Mouse (Mus musculus) megakaryocyte, embryonic 14.5 days (primary cell): ENCODE results near the gene Spint1.

Source experiments
- FLI1 ChIP-seq: IDR thresholded peaks from 2 replicates; pipeline ENCODE4 v1.6.1; 2012; ENCODE audit warnings: low read length, inconsistent platforms, mixed read lengths
- GATA1 ChIP-seq: IDR thresholded peaks from 3 replicates; pipeline ENCODE4 v1.6.1; 2012; ENCODE audit warnings: mixed read lengths, low read length, inconsistent platforms, borderline replicate concordance

GRCm38 (mm10) chr2:119198049-119198448 lies 39.1 kb upstream of the Spint1 start:
- TF ChIP-seq GATA1 (no peak), FLI1 (no peak)
